Mouse (Mus musculus): Measurements from ENCODE around the gene Fbxo45.
"Not testable (repeated sequence)": the region's sequence is repeated elsewhere in the genome, so short reads cannot be mapped to it uniquely, and the experiment has no call there.

Fbxo45 gene

DNA sequence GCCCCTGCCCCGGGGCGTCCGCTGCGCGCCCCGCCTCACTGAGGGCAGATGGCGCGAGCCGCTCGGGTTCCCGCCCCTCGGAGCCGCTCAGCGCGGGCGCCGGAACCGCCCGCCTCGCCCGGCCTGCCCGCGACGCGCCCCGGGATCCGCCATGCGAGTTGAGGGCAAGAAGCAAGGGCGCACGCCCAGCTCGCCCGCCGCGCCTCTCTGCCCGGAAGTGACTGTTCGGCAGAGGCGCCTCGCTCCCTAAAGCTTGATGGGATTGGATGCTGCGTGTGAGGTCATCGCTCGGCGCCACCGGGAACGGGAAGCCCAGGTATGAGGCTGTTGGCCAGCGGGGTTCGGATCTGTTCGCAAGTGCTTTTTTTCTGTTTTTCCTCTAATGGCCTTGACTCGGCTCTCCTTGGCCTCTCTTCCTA, at the start of gene Fbxo45, which contains the start of gene Wdr53:
Gene Fbxo45, minus strand, starts transcription at position 207 of the 419 bp plus-strand sequence.
Gene Wdr53, plus strand, starts transcription at position 276 of the 419 bp plus-strand sequence.
- DNase-seq (ENCODE audit: low spot score in 2 of 2) = peak; percentile 95 to 98

DNA sequence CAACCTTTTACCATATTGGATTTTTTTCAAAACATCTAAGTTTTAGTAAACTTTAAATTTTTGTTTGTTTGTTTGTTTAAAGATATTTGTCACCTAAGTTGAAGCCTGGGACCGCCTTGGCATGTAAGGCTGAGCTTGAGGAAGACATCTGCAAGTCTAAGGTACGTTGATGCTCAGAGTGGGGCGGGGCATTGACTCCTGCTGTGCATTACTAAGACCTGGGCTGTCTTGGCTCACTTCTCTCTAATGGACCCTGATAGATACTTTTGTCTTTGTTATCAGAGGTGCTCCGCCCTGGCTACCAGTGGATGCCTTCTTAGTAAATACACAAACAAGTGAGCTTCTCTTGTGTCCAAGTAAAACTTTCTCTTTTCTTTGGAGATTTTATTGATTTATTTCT, 44.9 kb upstream of the Fbxo45 start:
- no peak for DNase-seq (ENCODE audit: low spot score in 2 of 2)

DNA sequence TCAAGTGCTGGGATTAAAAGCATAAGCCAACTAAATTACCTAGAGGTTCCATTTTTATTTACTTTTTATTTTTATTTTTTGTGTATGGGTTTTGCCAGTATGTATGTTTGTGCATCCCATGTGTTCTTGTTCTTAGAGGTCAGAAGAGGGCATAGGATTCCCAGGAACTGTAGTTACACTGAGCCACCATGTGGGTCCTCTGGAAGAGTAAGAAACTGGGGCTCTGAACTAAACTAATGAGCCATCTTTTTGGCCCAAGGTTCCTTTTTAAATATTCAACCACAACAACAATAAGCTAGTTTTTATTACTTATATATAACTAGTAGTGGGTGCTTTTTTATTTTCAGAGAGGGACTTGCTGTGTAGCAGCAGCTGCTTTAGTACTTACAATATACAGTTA, 35.6 kb upstream of the Fbxo45 start:
- DNase-seq (ENCODE audit: low spot score in 2 of 2) = no peak

DNA sequence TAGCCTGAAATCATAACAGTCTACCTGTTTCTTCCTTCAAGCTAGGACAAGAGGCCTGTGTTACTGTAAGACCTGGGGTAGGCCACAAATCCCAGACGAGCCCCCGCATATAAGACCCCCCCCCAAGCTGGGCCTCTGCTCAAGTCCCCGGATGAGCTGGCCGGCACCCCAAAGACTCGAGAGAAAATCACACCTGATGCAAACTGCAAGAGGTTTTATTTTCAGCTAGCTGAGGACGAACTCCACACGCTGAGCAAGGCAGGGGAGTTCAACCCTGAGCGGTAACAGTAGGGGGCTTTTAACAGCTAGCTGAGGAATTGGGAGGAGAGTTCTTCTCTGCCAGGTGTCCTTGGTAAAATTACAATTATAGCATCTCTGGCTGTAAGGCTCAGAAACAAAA, 33.3 kb upstream of the Fbxo45 start:
- DNase-seq (ENCODE audit: low spot score in 2 of 2) = no peak

DNA sequence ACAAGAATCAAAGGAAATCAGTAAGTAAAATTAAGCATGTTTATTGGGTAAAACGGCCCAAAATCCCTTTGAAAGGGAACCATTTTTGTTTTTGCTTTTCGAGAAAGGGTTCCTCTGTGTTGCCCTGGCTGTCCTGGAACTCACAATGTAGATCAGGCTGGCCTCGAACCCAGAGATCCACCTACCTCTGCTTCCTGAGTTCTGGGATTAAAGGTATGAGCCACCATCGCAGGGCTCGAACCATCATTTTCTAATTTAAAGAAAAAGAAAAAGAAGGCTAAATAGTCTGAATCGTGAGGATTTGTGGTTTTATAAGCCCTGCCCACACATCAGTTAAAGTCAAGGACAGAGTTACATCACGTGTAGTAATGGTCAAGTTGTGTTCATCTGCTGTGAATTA, 31.4 kb upstream of the Fbxo45 start:
- DNase-seq (ENCODE audit: low spot score in 2 of 2) = no peak

DNA sequence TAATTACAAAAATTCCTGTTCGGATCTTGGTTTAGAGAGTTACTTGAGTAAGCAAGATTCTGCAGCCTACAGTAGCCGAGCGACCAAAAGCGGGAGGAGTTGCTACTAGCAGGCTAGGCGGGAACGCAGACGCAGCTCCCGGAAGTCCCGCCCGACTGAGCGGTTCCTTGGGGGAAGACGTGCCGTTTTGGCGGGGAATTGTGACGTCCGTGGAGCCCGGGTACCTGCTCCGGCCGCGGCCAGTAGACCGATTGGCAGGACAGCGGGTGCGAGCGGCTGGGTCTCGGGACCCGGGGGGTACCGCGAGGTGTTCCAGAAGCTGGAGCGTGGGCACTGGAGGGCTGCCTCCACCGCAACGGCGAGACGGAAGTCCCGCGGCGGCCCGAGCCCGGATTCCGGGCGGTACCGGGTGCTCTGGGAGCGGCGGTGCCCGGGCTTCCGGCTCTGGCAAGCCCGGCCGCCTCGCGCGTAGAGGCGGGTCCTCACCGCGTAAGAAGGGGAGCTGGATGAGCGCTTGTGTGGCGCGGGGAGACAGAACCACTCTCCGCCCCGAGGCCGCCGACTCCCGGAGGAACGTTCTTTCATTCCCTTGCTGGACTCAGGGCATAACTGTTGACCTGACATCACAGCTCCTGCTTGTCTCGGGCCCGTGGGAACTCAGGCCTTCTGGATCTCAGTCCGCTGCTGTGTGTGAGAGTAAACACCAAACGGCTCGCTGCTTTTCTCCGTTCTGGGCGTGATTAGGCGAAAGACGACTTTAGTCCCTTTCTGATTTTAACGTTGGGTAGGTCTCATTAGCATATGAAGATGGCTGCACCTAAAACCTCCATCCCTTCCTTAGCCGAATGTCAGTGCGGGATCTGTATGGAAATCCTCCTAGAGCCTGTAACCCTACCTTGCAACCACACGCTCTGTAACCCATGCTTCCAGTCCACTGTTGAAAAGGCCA, 30.6 kb upstream of the Fbxo45 start, which contains the start of gene Rnf168:
Gene Rnf168, plus strand, starts transcription at position 152 of the 949 bp plus-strand sequence.
- peak; percentile 73 to 88 for DNase-seq (ENCODE audit: low spot score in 2 of 2)

DNA sequence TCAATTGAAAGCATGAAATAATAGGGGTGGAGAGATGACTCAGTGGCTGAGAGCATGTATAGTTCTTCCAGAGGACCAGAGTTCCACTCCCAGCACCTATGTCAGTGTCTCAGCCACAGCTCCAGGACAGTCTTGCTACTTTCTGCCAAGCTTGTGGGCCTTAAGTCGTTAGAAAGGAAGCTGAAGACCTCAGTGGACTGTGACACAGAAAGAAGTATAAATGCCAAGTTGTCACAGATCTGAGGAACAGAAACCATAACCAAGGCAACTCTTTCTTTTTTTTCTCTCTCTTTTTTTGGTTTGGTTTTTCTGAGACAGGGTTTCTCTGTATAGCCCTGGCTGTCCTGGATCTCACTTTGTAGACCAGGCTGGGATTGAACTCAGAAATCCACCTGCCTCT, 28.9 kb upstream of the Fbxo45 start:
- DNase-seq (ENCODE audit: low spot score in 2 of 2) = no peak

DNA sequence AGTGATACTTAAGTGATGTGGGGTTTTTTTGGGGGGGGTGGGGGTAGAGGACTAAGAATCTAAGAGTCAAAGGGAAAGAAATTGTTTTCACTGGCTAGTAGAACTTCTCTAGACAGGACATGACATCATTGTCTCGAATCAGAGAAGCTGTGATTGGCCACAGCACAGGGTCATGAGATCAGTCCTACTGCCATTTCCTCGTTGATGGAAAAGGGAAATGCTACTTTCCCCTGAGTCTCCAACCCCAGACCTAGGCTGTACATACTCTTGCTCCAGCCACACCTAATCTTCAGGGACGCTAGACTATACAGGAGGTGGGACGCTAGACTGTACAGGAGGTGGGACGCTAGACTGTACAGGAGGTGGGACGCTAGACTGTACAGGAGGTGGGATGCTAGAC, 28.1 kb upstream of the Fbxo45 start:
- no peak for DNase-seq (ENCODE audit: low spot score in 2 of 2)

DNA sequence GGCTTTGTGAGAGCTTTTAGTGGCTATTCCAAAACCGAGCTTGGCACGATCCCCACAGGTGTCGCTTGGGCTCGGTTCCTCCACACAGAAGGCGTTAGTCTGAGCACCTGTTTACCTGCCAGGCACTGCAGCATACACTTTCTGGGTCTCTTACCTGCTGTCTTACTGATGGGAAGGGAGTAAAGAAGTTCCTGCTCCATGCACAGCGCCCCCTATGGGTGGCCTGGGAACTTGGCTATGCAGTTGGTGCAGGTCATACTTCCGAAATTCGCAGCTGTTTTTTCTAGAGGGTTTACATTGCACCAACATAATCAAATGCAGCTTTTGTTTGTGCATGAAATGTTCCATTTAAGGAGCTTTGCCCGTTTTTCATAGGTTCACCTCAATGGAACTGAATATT, 26.4 kb upstream of the Fbxo45 start:
- DNase-seq (ENCODE audit: low spot score in 2 of 2) = no peak

DNA sequence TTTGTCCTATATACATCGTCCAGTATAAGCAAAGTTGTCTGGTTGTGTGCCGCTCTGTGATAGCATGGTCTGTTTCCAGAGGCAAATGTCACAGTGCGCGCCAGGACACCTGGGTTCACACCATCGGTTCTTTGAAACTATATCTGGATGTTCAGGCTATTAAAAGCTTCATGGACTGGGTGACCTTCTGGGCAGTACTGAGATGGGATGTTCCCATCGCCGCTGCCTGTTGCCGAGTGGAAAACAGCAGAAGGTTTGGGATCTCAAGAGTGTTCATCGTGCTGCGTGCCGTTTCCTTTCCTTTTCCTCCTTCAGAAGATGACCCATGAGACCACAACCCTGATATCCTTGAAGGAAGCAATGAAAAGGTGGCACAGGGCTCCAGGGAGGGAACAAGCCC, 24.3 kb upstream of the Fbxo45 start, which contains the start of gene Smco1:
Gene Smco1, plus strand, starts transcription at position 178 of the 400 bp plus-strand sequence.
- no peak for DNase-seq (ENCODE audit: low spot score in 2 of 2)

DNA sequence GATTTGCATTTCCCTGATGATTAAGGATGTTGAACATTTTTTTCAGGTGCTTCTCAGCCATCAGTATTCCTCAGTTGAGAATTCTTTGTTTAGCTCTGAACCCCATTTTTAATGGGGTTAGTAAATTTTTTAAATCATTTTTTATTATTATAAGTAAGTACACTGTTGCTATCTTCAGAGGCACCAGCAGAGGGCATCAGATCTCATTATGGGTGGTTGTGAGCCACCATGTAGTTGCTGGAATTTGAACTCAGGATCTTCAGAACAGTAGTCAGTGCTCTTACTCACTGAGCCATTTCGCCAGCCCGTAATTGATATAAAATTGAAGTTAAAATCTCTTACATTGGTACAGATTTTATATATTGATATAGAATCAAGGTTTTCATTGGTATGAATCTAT, 17.3 kb upstream of the Fbxo45 start:
- DNase-seq (ENCODE audit: low spot score in 2 of 2) = not testable (repeated sequence)

DNA sequence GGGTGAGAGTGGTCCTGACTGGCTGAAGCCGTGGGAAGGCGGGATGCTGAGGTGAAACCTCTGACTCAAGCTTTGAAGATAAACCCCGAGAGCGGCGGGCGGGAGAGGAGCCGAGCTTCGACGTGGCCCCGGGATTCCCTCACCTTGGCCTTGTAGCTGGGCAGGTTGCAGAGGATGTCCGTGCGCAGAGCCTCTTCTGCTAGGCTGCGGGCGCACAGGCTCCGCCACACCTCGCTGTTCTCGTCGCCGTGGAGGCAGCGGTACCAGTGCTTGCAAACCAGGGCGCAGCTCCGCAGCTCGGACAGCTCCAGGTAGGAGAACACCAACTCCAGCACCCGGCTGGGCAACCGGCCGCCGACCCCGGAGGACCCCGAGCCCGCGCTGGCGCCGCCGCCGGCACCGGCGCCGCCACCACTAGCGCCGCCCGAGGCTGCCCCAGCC, 587 bp downstream of the Fbxo45 start:
- peak; percentile 32 to 53 for DNase-seq (ENCODE audit: low spot score in 2 of 2)

DNA sequence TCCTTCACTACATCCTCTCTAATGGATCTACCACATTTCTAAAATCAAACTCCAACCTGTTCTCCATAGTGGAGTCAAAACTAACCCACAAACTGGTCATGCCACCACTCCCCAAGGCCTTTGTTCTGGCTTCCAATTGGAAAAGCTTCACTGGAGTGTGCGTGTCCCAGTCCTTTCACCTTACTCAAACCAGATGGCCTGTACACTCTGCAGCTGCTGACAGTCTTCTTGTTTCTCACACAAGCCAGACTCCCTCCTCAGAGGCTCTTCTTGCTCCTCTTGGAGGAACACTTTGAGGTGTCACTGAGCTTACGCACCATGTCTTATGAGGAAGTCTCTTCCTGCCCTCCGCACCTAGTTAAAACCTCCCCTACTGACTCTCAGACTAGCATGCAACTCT, 3.1 kb downstream of the Fbxo45 start:
- DNase-seq (ENCODE audit: low spot score in 2 of 2) = no peak

DNA sequence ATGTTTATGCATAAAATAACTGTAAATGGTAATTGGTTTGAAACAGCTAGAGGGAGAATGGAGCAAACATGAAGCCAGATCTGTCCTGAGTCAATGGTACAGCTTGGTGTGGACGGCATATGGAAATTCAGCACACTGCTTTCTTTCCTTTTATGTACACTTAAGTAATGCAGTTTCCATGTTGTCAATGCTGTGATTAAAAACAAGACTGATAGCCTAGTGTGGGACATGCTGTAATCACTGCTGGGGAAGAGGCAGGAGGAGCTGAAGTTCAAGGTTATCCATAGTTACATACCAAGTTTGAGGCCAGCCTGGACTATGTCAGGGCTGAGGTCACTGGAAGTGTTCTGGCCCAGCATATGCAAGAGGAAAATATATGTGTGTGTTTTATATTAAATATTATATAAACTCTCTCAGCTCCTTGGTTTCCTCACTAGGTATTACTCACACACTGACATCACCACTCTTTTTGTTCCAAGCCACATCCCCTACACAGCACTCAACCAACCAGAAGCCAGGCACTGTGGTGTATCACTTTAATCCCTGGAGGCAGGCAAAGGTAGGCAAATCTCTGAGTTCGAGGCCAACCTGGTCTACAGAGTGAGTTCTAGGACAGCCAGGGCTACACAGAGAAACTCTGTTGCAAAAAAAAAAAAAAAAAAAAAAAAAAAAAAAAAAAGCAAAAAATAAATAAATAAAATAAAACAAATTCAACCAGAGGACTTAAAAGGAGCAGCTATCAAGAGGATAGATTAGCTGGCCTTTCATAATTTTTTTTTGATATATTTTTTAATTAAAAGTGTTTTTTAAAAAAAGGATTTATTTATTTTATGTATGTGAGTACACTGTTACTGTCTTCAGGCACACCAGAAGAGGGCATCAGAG, 7.3 kb downstream of the Fbxo45 start:
- no peak for DNase-seq (ENCODE audit: low spot score in 2 of 2)

DNA sequence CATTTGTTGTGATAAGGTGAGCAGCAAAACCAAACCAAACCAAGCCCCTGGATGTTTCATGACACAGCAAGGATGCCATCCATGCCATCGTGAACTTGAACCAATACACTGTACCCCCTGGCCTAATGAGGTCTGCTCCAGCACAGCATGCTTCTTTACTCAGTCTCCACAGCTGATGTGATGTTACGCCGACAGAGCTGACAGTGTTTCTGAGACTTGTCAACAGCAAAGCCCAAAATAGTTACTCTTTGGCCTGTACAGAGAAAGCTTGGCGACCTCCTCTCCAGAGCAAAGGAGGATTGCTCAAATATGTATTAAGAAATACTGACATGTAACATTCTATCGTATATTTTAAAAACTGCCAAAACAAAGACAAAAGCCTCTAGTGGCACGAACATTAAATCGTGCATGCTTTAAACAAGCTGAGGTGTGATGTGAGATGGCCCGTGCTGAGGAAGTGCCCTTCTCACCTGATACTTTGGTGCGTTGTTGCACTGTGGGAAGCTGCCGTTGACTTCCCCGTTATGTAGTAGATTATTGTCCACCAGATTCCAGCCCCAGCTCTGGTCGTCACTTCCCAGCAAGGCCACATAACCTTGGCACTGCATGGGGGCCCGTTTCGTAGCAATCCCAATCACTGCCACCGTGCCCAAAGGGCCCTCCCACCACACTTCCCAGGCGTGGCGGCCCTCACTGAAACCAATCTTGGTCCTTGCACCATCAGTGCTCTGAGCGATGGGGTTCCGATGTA, 8.9 kb downstream of the Fbxo45 start:
- DNase-seq (ENCODE audit: low spot score in 2 of 2) = no peak

DNA sequence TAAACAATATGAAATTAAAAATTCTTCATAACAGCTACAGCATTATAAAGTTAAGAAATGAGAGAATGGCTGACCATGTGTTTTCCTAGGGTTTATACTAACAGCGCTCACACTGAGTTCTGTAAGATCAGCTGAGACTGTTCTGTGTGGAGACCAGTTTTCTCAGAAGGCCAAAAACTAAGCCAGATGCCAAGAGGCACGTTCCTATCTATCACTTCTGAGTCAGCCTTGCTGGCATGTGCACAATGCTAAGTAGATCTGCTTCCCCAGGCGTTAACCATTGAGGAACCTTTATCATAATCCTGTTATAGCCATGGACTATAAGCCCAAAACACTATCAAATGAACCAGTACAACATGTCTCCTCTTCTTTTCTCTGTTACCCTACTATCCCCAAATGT, 14.9 kb downstream of the Fbxo45 start:
- DNase-seq (ENCODE audit: low spot score in 2 of 2) = not testable (repeated sequence)

DNA sequence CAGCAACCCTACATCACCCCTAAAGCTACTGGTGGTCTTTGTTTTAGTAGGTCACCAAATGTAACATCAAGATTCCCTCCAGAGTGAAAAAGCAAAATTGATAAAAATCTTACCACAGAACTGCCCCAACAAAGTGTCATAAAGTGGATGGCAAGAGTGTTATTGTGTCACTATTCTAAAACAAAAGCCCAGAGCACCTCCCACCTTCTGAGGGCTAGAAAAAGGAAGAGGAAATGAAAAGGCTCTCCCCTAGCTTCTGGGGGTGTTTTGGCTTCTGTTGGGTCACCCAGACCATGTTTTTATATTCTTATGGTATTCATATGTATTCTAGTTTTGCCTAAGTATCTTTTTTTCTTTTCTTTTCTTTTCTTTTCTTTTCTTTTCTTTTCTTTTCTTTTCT, 24.6 kb downstream of the Fbxo45 start:
- no peak for DNase-seq (ENCODE audit: low spot score in 2 of 2)

DNA sequence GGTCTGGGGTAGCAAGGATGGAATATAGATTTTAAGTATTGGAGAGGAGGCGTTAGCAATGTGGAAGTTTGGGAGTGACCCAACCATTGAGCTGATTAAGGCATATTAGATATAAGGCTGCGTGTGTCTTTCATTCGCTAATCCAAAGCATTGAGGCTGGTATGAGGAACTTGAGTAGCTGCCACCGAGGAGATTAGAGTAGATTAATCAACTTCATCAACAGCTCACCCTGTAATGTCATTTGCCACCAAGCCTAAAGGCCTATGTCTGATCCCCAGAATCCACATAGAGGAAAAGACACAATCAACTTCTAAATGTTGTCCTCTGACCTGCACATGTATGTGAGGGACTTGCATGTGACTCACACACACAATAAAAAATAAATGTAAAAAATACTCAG, 25.2 kb downstream of the Fbxo45 start:
- DNase-seq (ENCODE audit: low spot score in 2 of 2) = no peak

DNA sequence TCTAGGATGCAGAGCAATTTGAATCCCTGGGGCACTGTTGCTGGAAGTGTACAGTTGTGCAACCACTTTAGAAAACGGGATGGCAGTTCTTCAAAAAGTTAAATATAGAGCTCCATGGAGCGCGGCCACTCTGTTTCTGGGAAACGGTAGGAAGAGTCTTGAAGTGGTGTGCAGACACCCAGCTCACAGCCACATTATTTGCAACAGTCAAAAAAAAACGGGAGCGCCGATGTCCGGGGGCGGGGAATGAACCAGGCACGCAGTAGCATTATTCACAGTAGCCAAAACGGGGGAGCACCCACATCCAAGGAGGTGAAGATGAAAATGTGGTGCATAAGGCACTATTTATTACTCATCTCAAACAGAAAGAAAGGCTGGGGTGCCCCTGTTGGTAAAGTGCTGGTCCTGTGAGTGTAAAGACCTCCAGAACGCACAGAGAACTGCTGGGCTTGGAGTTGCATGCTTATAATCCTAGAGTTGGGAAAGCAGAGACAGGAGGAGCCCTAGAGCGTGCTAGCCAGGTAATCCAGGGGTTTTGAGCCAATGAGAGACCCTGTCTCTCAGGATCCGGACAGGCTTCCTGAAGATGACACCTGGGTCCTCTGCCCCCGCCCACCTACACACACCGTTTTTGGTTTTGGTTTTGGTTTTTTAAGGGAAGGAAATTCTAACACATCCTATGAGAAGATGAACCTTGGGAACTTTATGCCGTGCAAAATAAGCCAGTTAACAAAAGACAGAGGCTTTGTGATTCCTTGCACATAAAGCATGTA, 32.0 kb downstream of the Fbxo45 start:
- DNase-seq (ENCODE audit: low spot score in 2 of 2) = no peak

DNA sequence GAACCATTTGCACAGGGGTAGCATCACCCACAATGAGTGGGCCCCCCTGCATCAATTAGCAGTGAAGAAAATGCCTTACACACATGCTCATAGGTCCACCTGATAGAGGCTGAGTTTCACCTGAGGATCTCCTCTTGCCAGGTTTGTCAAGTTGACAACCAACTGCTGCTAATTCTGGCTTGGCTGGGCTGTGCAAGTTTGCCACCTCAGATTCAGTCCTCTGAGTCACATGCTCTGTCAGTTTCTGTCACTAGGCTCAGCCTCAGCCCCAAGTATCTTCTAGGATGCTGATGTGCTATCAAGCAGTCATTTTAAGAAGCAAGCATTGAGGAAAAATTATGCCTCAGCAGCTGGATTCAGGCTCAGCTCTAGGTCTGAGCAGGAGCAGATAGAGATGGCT, 32.8 kb downstream of the Fbxo45 start:
- no peak for DNase-seq (ENCODE audit: low spot score in 2 of 2)

DNA sequence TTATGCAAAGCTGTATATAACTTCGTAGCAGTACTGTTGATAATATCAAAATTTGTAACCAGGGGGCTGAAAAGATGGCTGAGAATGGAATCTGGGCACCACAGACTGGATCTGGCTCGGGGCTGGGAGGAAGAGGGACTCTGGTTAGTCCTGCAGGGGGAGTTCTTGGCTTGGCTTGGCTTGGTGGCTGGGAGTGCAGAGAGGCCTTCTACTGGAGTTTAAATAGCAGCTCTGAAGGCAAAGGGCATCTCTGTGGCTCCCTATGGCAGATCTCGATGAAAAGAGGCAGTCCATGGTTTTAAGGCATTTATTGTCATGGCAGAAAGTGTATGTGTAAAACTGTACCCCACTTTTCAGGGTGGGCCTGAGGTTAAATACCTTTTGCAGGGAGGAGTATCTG, 42.1 kb downstream of the Fbxo45 start:
- no peak for DNase-seq (ENCODE audit: low spot score in 2 of 2)
